Mouse (Mus musculus): ENCODE measurements around the gene Cbx8. TPM values are rescaled to one million over a fixed set of nuclear protein-coding genes. Genes with fewer than 3 reads are reported as not detected.

Cbx8 gene
- polyA plus RNA-seq, 1 experiment: 6.0 TPM

- Histone ChIP-seq H3K27ac (ENCODE audit: insufficient read depth, low read length) (no peak overlapping the region), H3K4me3 (ENCODE audit: insufficient read depth, low read length) (peak overlapping the region; percentile 81; the same call in 1 of the 2 replicates), H3K4me1 (ENCODE audit: control insufficient read depth, insufficient read depth, low read length) (no peaks in the 10 kb centered on the region)
- TF ChIP-seq CTCF (IDR thresholded peaks at IDR 0.05; ENCODE audit: extremely low read depth, insufficient read depth, low read length) (no peak), POLR2A (IDR thresholded peaks at IDR 0.05; ENCODE audit: extremely low read depth, insufficient read depth, low read length) (no peak)
These were observed 16.5 kb upstream of the Cbx8 start for GRCm38 (mm10) chr11:119057291-119057690.

- TF ChIP-seq CTCF (IDR thresholded peaks at IDR 0.05; ENCODE audit: extremely low read depth, insufficient read depth, low read length) (no peak), POLR2A (IDR thresholded peaks at IDR 0.05; ENCODE audit: extremely low read depth, insufficient read depth, low read length) (no peak)
- H3K27ac ChIP-seq (ENCODE audit: insufficient read depth, low read length): peak overlapping the region; percentile 96
- H3K4me1 ChIP-seq (ENCODE audit: control insufficient read depth, insufficient read depth, low read length): no peaks in the 10 kb centered on the region
- H3K4me3 ChIP-seq (ENCODE audit: insufficient read depth, low read length): peak overlapping the region; percentile 81
These were observed 15.8 kb upstream of the Cbx8 start for GRCm38 (mm10) chr11:119056301-119057211.

DNA sequence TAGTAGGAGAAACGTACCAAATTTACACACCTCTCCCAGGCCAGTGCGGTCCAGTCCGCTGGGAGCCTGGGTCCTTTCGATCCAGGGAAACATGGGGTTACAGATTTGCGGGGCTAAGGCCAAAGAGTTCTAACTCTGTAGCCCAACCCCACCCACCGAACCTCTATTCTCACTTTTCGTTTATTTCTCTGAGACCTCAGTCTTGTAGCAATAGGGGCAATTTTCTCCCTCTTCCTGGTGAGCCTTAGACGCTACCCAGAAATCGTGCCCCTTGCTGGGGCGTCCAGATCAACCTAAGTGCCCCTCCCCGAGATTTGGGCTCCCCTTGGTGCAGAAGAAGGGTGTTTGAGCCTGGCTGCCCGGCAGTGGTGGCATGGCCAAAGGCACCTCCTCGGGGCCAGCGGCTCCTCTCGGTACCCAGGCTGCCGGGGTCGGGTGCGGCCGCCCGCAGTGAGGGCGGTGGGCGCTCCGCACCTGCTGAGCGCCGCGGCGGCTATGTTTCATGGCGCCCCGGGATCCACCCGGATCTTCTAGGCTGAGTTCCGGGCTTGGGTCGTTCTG is 14.9 kb upstream of the Cbx8 start:
- Histone ChIP-seq H3K27ac (ENCODE audit: insufficient read depth, low read length) (no peak overlapping the region), H3K4me1 (ENCODE audit: control insufficient read depth, insufficient read depth, low read length) (no peaks in the 10 kb centered on the region), H3K4me3 (ENCODE audit: insufficient read depth, low read length) (peak overlapping the region; percentile 81)
- TF ChIP-seq CTCF (IDR thresholded peaks at IDR 0.05; ENCODE audit: extremely low read depth, insufficient read depth, low read length) (no peak), POLR2A (IDR thresholded peaks at IDR 0.05; ENCODE audit: extremely low read depth, insufficient read depth, low read length) (no peak)

DNA sequence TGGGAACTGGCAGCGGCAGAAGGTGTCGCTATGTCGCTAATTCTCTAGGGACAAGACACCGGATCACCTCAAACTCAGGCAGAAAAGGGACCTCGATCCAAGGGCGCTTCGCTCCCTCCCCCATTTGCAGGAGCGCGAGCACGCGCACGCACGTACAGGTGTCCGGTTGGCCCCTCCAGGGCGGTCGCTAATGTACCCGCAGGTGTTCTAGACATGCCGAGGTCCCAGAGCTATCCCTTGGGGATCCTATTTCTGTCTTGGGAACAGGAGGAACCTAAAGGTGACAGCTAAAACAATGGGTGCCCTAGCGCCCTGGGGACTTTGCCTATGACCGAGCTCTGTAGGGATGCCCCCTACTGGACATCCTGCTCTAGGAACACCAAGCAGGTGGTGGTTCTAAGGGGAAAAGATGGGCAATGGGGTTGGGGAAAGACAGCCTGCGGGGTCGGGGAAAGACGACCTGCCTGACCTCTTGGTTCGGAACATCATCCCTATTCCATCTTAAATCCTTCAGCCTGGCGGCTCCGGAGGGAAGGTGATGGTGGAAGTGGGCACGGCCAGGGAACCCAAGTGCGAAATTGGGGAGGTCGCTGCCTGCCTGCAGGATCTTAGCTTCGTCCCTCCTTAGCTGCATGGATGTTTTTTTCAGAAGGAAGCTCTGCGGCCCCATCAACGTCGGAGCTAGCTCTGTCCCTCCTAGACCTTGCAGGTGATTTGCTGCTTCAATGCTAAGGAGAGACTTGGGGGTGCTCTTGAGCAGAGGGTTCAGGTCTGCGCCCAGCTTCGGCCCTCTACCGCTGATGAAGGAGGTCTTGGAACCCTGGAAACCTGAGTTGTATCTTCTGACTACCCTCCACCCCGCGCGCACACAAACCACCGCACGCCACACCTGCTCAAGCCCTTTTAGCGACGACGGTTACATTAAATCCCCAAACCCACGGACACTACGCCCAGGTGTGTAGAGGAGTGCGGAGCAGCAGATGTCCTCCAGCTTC is 13.9 kb upstream of the Cbx8 start:
- no peak overlapping the region; the same call in 1 of the 2 replicates for H3K27ac ChIP-seq (ENCODE audit: insufficient read depth, low read length)
- no peaks in the 10 kb centered on the region for H3K4me1 ChIP-seq (ENCODE audit: control insufficient read depth, insufficient read depth, low read length)
- TF ChIP-seq CTCF (IDR thresholded peaks at IDR 0.05; ENCODE audit: extremely low read depth, insufficient read depth, low read length) (peak; percentile 22; the same call in 1 of the 2 replicates), POLR2A (IDR thresholded peaks at IDR 0.05; ENCODE audit: extremely low read depth, insufficient read depth, low read length) (no peak)
- H3K4me3 ChIP-seq (ENCODE audit: insufficient read depth, low read length): peak overlapping the region; percentile 81; the same call in 1 of the 2 replicates

DNA sequence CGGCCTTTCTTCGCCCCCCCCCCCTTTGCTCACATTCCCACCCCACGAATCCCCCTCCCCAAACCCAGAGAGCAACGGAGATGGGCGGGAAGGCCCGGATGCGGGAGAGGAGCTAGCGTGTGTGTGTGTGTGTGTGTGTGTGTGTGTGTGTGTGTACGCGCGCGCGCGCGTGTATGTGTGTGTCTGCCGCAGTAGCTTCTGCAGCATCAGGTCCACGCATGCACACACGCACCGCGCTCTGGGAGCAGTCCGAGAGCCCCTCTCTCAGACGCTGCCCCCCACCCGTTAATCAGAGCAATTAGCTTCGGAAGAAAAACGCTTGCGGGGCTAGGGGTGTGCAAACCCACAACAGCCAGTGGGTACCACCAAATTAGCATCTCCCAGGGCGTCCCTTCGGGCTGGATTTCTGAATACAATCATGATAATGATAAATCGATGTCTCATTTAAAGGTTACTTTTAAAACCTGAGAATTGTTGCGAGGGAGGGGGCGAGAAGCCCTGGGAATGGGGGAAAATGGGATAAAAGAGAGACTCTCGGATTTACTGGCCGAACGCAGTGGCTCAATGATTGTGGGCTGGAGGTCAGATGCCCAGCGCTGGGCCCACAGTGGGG is 13.1 kb upstream of the Cbx8 start:
- H3K4me1 ChIP-seq (ENCODE audit: control insufficient read depth, insufficient read depth, low read length): no peaks in the 10 kb centered on the region
- H3K27ac ChIP-seq (ENCODE audit: insufficient read depth, low read length): no peak overlapping the region; the same call in 1 of the 2 replicates
- H3K4me3 ChIP-seq (ENCODE audit: insufficient read depth, low read length): peak overlapping the region; percentile 81; the same call in 1 of the 2 replicates
- no peak for TF ChIP-seq CTCF (IDR thresholded peaks at IDR 0.05; ENCODE audit: extremely low read depth, insufficient read depth, low read length)

DNA sequence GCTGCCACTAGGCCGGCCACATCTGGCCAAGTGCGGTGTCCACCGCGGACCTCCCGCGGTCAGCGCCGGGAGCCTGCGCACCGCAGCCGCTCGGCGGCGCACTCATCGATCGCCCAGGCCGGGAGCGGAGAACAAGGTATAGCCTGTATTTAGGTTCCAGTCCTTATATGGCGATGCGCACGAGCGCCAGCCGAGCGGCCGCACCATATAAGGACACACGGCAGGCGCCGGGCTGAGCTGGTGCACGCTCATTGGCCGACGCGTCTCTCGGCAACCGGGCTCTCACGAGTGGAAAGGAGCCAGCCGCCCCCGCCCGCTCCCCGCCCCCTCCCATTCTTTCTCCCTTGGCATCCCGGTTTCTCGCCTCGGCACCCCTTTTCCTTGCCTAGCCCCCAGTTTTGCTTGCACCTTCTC is 12.5 kb upstream of the Cbx8 start:
- Histone ChIP-seq H3K27ac (ENCODE audit: insufficient read depth, low read length) (no peak overlapping the region), H3K4me1 (ENCODE audit: control insufficient read depth, insufficient read depth, low read length) (no peaks in the 10 kb centered on the region)
- TF ChIP-seq CTCF (IDR thresholded peaks at IDR 0.05; ENCODE audit: extremely low read depth, insufficient read depth, low read length) (no peak), POLR2A (IDR thresholded peaks at IDR 0.05; ENCODE audit: extremely low read depth, insufficient read depth, low read length) (0 out of 2 replicates have a peak, but pooled peaks have one; percentile 31)

GRCm38 (mm10) chr11:119052661-119053256 is 12.0 kb upstream of the Cbx8 start:
- Histone ChIP-seq H3K27ac (ENCODE audit: insufficient read depth, low read length) (no peak overlapping the region), H3K4me1 (ENCODE audit: control insufficient read depth, insufficient read depth, low read length) (no peaks in the 10 kb centered on the region), H3K4me3 (ENCODE audit: insufficient read depth, low read length) (peak overlapping the region; percentile 81)
- no peak for TF ChIP-seq POLR2A (IDR thresholded peaks at IDR 0.05; ENCODE audit: extremely low read depth, insufficient read depth, low read length)

More for the DNA sequence above, 12.5 kb upstream of the Cbx8 start:
- peak overlapping the region; percentile 81 for H3K4me3 ChIP-seq (ENCODE audit: insufficient read depth, low read length)

DNA sequence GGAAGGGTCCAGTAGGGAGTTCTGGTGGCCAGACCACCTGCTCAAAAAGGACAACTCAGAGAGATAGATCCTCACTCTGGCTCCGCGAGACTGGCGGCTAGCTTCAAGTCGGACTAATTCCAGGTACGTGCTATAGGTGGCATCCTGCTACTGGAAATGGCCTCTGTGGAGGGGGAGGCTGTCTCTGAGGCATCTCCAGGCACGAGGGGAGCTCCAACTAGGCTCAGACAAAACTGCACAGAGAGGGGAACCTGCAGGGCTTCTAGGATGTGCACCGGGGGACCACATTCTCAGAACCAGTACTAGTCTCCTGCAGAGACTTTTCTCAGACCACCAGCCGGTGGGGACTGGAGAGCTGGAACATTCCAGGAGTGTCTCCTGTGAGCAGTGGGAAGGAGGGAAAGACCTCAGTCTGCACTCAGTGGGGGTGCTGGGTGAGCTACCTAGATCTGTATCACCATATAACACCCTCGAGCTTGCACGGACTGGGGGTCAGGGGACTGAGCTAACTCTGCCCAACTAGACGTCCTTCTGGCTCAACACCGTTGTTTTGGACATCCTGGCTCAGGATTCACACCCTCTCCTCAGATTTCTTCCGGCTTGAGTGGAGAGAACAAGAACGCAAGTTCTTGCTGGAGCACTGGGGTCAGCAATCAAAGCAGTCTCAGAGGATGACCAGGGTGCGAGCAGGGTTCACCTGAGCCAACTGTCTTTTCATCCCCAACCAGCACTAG is 11.3 kb upstream of the Cbx8 start:
- Histone ChIP-seq H3K27ac (ENCODE audit: insufficient read depth, low read length) (no peak overlapping the region), H3K4me3 (ENCODE audit: insufficient read depth, low read length) (no peak overlapping the region), H3K4me1 (ENCODE audit: control insufficient read depth, insufficient read depth, low read length) (no peaks in the 10 kb centered on the region)
- TF ChIP-seq CTCF (IDR thresholded peaks at IDR 0.05; ENCODE audit: extremely low read depth, insufficient read depth, low read length): peak; percentile 77
- no peak for TF ChIP-seq POLR2A (IDR thresholded peaks at IDR 0.05; ENCODE audit: extremely low read depth, insufficient read depth, low read length)
